Mouse (Mus musculus) left cerebral cortex, postnatal 10 days (tissue): ENCODE measurements around the gene Tmtc2. TPM values are rescaled to one million over a fixed set of nuclear protein-coding genes. Genes with fewer than 3 reads are reported as not detected.

Experiments
- DNase-seq, 2 experiments: peaks; one replicate each; pipeline ENCODE4 v3.0.0; 2021 to 2022; ENCODE audit warnings: low spot score in 2 of 2, mixed read lengths in 1 of 2; ENCODE audit errors: extremely low spot score in 1 of 2
- intact Hi-C: fragments of 180-260 bp; cut with DNase I; formaldehyde crosslinking; loops from one replicate; pipeline ENCODE4 v1.15.1; 2025
- total RNA-seq, 2 experiments: library from RNA; stranded (reverse); gene quantifications; 2 replicates each; pipeline ENCODE4 v1.2.3; 2021

The Tmtc2 gene
- total RNA-seq, 2 experiments from 2014 or later: 9.1 to 10.0 TPM

DNA sequence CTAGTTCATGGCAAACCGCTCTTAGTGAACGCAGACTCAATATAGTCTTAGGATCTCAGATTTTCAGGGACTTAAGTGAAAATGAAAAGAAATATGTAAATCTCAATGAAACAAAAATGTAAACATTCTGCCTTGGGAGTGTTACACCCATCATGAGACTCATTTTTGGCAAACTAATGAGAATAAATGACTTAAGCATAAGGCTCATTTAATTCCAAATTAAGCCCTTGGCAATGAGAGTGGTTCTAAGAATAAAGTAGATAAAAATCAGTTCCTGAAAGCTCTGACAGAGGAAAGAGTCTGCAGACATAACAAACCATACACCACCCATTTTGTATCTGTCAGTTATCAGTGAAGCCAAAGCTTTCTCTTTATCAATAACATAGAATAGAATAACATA is 196.5 kb downstream of the Tmtc2 start:
- intact Hi-C loops: no loop called here
- no peak for DNase-seq

DNA sequence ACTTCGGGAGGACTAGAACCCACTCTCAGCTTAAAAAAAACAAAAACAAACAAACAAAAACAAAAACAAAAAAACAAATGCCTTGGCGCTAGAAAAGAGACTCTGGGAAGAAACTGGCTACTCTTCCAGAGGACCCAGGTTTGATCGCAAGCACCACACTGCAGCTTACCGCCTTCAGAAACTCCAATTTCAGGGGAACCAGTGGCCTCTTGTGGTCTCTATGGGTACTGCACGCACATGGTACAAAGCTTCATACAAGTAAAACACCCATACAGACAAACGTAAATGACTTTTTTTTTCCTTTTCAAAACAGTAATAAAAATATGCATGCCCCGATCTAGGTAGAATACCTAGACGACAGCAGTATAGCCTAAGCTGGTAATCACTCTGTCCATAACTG is 201.0 kb downstream of the Tmtc2 start:
- intact Hi-C loops: no loop called here
- DNase-seq: no peak

GRCm38 (mm10) chr10:105368242-105368641 is 206.0 kb downstream of the Tmtc2 start:
- intact Hi-C loops: no loop called here
- DNase-seq: no peak

GRCm38 (mm10) chr10:105364480-105364879 is 209.8 kb downstream of the Tmtc2 start:
- DNase-seq: no peak
- intact Hi-C loops: no loop called here

DNA sequence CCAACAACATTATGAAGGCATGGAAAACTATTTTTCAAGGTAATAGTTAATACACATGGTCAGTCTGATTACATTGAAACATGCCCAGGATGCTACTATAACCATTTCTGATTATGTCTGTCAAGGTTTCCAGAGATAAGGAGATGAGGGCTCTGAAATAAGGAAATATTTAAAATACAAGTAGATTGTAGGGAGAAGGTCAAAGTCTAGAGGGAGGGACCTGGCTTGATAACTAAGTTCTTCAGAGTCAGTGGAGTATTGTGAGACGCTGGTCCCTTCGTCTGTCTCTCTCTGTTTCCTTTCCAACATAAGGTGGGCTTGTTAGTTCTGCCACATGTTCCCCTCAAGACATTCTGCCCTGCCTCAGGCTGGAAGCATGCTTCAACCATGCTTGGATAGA is 223.9 kb downstream of the Tmtc2 start:
- DNase-seq: no peak
- intact Hi-C loops: no loop called here

- no peak for DNase-seq
- intact Hi-C loops: no loop called here
Measured at GRCm38 (mm10) chr10:105345920-105346319, 228.3 kb downstream of the Tmtc2 start.

- intact Hi-C loops: no loop called here
- DNase-seq: no peak
Measured at GRCm38 (mm10) chr10:105332856-105333255, 241.4 kb downstream of the Tmtc2 start.

- intact Hi-C loops: no loop called here
Measured at GRCm38 (mm10) chr10:105330327-105330726, 243.9 kb downstream of the Tmtc2 start.

DNA sequence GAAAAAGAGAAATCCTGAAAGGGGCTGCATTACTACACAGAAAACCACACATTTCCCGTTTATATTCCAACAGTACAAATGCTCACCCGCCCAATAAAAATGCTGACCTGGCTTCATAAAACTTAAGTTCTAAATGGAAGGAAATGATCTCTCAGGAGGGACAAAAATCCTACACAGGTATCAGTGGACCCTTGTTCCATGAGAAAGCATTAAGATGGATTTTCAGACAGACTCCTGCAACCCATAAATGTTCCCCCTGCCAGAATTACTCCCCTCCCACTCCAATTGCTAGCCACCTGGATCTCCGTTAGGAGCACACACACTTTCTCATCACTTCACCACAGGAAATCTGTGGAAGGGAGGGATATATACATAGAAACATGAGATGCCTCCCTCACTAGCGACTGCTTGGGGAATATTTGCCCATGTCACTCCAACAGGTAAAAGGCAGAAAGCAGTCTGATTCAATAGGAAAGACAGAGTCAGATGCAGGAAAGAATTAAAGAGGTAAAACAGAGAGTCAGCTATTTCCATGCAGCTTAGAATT is 250.5 kb downstream of the Tmtc2 start:
- DNase-seq: no peak
- intact Hi-C loops: no loop called here

More at GRCm38 (mm10) chr10:105330327-105330726, 243.9 kb downstream of the Tmtc2 start:
- DNase-seq: no peak

GRCm38 (mm10) chr10:105319299-105320057 is 254.8 kb downstream of the Tmtc2 start:
- intact Hi-C loops: no loop called here
- DNase-seq: no peak

GRCm38 (mm10) chr10:105318869-105319268 is 255.4 kb downstream of the Tmtc2 start:
- intact Hi-C loops: no loop called here
- no peak for DNase-seq

DNA sequence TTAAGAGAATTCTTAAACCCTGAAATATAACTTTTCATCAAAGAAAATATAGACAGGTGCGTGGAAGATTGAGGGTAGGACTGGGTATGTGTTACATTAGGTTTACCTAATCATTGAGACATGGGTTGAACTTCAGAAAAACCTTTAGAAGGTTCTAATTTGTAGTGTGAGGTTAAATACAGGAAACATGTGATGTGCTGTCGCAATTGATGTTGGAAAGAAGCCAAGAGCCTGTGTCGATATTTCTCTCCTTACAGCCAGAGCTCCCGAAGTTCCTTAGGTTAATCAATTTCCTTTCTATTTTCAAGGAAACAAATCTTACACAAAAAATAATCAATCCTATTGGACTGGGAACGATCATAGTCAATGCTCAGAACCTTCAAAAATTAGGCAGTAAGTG is 261.3 kb downstream of the Tmtc2 start:
- no peak for DNase-seq
- intact Hi-C loops: no loop called here

DNA sequence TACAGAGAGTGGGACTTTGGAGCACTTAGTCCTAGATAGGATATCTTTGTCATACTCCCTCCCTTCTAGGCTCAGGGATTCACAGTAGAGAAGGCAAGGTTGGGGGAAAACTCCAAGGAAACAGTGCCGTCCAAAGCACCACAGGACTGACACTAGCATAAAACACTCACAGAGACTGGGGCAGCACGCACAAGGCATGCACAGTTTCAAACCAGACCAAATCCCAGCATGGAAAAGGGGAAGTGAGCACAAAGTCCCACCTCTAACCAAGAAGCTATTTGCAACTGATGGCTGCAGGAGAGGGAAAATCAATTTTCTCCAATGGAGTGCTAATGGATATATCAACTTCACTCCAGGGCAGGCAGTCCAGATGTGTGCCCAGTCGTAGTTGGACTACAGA is 276.7 kb downstream of the Tmtc2 start:
- DNase-seq: no peak
- intact Hi-C loops: no loop called here

DNA sequence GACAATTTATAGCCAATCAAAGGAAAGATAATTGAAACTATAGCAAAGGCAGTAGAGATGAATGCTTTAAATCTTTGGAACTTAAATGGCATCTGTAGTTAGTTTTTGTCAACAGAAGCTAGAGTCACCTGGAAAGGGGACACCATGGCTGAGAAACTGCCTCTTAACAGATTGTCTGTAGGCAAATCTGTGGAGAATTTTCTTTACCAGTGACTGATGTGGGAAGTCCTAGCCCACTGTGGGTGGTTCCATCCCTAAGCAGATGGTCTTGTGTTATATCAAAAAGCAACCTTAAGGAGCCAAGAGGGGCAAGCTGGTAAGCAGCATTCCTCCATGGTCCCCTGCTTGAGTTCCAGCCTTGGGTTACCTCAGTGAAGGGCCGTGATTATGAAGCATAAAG is 281.3 kb downstream of the Tmtc2 start:
- intact Hi-C loops: no loop called here
- no peak for DNase-seq

DNA sequence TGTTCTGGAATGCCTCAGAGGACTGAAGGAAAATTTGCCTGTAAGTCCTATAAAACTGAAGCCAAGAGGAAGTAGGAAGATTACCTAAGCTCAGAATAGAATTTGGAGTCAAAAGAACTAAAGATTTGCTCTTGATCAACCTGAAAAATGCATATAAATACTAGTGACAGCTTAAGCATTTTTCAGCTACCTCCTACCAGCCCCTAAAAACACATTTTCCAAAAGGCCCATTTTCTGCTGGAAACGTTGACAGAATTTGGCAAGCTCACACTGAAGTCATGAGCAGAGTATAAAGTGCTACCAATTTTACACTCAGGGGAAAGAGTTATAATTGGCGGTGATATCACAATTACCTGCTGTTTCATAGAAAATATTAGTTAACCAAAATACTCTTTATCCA is 285.8 kb downstream of the Tmtc2 start:
- intact Hi-C loops: no loop called here
- DNase-seq: no peak

- no peak for DNase-seq
- intact Hi-C loops: no loop called here
Measured at GRCm38 (mm10) chr10:105287575-105287974, 286.7 kb downstream of the Tmtc2 start.

- peak in 1 of 2 experiments; percentile 17 for DNase-seq
- intact Hi-C loops: no loop called here
Measured at GRCm38 (mm10) chr10:105287064-105287463, 287.2 kb downstream of the Tmtc2 start.

GRCm38 (mm10) chr10:105286221-105286620 is 288.0 kb downstream of the Tmtc2 start:
- peak; percentile 1 to 10 for DNase-seq
- intact Hi-C loops: no loop called here

DNA sequence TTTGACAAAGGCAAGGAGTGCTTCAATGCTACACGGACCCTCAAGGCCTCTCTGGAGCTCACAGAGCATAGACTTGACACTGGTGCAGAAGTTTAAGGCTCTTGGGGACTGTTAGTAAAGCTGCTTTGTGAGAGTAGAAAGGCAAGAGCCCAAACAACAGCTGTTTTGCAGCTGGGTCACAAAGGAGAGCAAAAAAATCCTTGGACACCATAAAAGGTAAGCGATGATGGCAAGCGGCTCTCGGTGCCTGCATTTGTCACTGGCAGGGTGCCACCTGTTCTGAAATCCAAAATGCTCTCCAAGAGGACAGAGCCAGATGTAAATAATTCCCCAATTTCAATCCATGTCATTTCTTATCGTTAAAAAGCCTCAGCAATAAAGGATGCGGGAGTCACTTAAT is 290.1 kb downstream of the Tmtc2 start:
- peak in 1 of 2 experiments; percentile 26 for DNase-seq
- intact Hi-C loops: no loop called here

- intact Hi-C loops: no loop called here
- DNase-seq: no peak
Measured at GRCm38 (mm10) chr10:105280933-105281332, 293.3 kb downstream of the Tmtc2 start.

- intact Hi-C loops: no loop called here
- DNase-seq: no peak
Measured at GRCm38 (mm10) chr10:105260053-105260452, 314.2 kb downstream of the Tmtc2 start.
